Mouse (Mus musculus) C2C12 (cell line): Measurements from ENCODE around the gene B020004J07Rik.
"Not testable (repeated sequence)": the region's sequence is repeated elsewhere in the genome, so short reads cannot be mapped to it uniquely, and the experiment has no call there.

Experiments used
- CTCF ChIP-seq: IDR thresholded peaks from one replicate; pipeline ENCODE4 v1.5.1; 2011; ENCODE audit not compliant: control insufficient read depth, insufficient read depth, insufficient read length
- MAX ChIP-seq: IDR thresholded peaks from one replicate; pipeline ENCODE4 v1.6.1; 2011; ENCODE audit warnings: mild to moderate bottlenecking, control low read depth
- MYOG ChIP-seq: IDR thresholded peaks from one replicate; pipeline ENCODE4 v1.6.1; 2011; ENCODE audit not compliant: control insufficient read depth, insufficient read length; ENCODE audit errors: extremely low read depth

- not testable (repeated sequence) for TF ChIP-seq MAX, CTCF, MYOG
These were observed 31.9 kb upstream of the B020004J07Rik start for GRCm38 (mm10) chr4:101875687-101876086.
